Mouse (Mus musculus): ENCODE results near the gene Arpc5.

Gene Arpc5

GRCm38 (mm10) chr1:152810533-152811439, 44.4 kb downstream of the Arpc5 start:
- no peak for DNase-seq (ENCODE audit: low spot score in 2 of 2)

GRCm38 (mm10) chr1:152815265-152815701, 48.9 kb downstream of the Arpc5 start:
- DNase-seq (ENCODE audit: low spot score in 2 of 2) = no peak

GRCm38 (mm10) chr1:152817027-152817769, 50.9 kb downstream of the Arpc5 start:
- DNase-seq (ENCODE audit: low spot score in 2 of 2) = peak; percentile 54 to 69

GRCm38 (mm10) chr1:152817794-152818193, 51.5 kb downstream of the Arpc5 start:
- peak; percentile 87 to 88 for DNase-seq (ENCODE audit: low spot score in 2 of 2)

GRCm38 (mm10) chr1:152819558-152819957, 53.2 kb downstream of the Arpc5 start:
- no peak for DNase-seq (ENCODE audit: low spot score in 2 of 2)

GRCm38 (mm10) chr1:152820911-152821695, 54.8 kb downstream of the Arpc5 start:
- no peak for DNase-seq (ENCODE audit: low spot score in 2 of 2)

GRCm38 (mm10) chr1:152821746-152822145, 55.4 kb downstream of the Arpc5 start:
- no peak for DNase-seq (ENCODE audit: low spot score in 2 of 2)

- DNase-seq (ENCODE audit: low spot score in 2 of 2) = no peak
Measured at GRCm38 (mm10) chr1:152824206-152824605, 57.9 kb downstream of the Arpc5 start.
